Mouse (Mus musculus) ES-CJ7 (cell line): ENCODE measurements at regions not wholly inside any gene's neighbourhood (a gene's known extent, or its start where the extent isn't known, plus 50 kb on each side); places are given as distances from the start of the nearest gene placed in this dataset.

Source experiments
- DNase-seq: peaks from one replicate; pipeline ENCODE4 v3.0.0; 2011; ENCODE audit warnings: low read depth, low spot score

GRCm38 (mm10) chr16:56986514-56986913, 58.7 kb upstream of the Lnp1 start:
- peak; percentile 3 for DNase-seq
